Mouse (Mus musculus) left cerebral cortex, adult 2 months (tissue): ENCODE measurements around the gene Fam89a. TPM values are rescaled to one million over a fixed set of nuclear protein-coding genes. Genes with fewer than 3 reads are reported as not detected.

Source experiments
- DNase-seq, 2 experiments: peaks; one replicate each; pipeline ENCODE4 v3.0.0; 2021 to 2022; ENCODE audit warnings: low spot score in 2 of 2, mixed read lengths in 1 of 2; ENCODE audit errors: extremely low spot score in 1 of 2
- H3K27ac ChIP-seq: fragments of 200-600 bp; 2 replicates; pipeline ENCODE4 v1.8.1; 2022
- H3K4me3 ChIP-seq: fragments of 200-600 bp; 2 replicates; pipeline ENCODE4 v1.8.1; 2022
- CTCF ChIP-seq: fragments of 200-600 bp; IDR thresholded peaks from 2 replicates; pipeline ENCODE4 v1.8.1; 2022; ENCODE audit warnings: antibody characterized with exemption, mild to moderate bottlenecking, moderate library complexity
- intact Hi-C: fragments of 180-260 bp; cut with DNase I; formaldehyde crosslinking; loops from one replicate; pipeline ENCODE4 v1.15.1; 2025
- total RNA-seq, 2 experiments: library from RNA; stranded (reverse); gene quantifications; 2 replicates each; pipeline ENCODE4 v1.2.3; 2021

Gene Fam89a
- total RNA-seq, 2 experiments from 2014 or later = 0.77 to 0.87 TPM

DNA sequence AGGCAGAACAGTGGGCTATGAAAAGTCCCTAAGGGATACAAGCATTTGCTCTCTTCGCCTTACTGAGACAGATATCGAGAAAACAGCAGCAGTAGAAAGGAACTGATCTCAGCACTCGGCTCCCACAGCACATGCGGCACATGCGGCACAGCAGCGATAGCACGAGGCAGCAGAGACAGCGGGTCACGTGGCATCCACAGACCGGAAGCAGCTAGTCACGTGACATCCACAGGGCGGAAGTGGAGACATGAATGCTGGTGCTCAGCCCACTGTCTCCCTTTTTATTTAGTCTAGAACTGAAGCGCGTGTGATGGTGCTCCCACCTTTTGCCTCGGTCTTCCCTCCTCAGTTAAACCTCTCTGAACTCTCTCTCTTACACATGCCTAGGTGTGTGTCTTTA, 31.6 kb upstream of the Fam89a start:
- no peak for DNase-seq
- no peak overlapping the region for H3K4me3 ChIP-seq
- H3K27ac ChIP-seq = no peak overlapping the region
- intact Hi-C loops = no loop called here
- TF ChIP-seq CTCF = no peak

DNA sequence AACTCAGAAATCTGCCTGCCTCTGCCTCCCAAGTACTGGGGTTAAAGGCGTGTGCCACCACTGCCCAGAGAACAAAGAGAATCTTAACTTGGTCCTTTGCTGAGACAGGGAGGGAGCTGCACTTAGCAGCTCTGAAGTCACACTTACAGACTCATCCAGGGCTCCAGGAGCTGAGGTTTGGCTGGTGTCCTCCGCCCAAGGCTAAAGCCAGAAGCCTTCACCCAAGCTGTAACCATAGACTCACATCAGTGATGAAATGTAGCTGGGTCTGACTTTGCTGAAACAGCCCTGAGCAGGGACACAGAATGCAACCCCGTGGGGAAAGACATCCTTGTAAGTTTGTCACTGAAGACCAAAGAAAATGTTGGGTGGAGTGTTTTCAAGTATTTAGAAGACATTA, 30.8 kb upstream of the Fam89a start:
- Histone ChIP-seq H3K27ac (no peak overlapping the region), H3K4me3 (no peak overlapping the region)
- intact Hi-C loops = no loop called here
- no peak for DNase-seq
- no peak for TF ChIP-seq CTCF

DNA sequence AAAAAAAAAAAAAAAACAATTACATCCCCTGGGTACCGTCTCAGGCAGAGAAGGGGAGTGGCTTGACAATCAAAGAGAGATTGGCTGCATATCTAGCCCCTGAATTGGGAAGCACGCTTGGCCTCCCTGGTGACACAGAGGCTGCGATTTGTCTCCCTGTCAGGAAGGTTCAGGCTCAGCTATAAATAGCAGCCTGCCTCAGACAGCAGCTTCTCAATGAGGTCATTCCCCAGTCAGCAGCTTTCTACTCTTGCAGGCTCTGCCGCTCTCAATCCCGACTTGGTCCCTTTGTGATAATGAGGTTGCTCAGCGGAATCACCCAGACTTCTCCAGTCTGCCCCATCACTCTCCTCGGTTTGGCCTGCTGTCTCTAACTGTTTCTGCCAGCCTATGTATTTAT, 28.6 kb upstream of the Fam89a start:
- intact Hi-C loops = no loop called here
- Histone ChIP-seq H3K27ac (no peak overlapping the region), H3K4me3 (no peak overlapping the region)
- no peak for TF ChIP-seq CTCF
- no peak for DNase-seq

DNA sequence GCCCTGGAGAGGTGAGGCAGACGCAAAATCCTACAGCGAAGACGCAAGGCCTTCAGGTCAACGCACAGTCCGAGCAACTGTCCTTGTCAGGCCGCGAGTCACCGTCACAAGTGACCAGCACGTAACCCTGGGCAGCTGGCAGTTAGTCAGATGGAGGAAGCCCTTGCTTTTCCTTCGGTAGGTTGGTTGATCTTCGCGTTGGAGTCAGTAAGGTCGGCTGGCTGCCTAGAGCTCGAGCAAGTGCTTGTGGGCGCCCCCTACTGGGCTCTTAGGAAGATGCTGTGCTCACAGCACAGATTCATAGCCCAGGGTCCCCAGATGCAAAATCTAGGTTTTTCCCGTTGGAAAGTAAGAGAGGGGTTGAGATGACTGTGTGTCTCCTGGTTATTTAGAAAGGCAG, 24.1 kb upstream of the Fam89a start:
- peak; percentile 91 for TF ChIP-seq CTCF
- Histone ChIP-seq H3K4me3 (no peak overlapping the region), H3K27ac (no peak overlapping the region)
- intact Hi-C loops = loop anchor here (5.0 kb wide), 1 partner anchor 33 kb away; no protein-coding TSS in a partner anchor
- DNase-seq = peak; percentile 61 to 64

DNA sequence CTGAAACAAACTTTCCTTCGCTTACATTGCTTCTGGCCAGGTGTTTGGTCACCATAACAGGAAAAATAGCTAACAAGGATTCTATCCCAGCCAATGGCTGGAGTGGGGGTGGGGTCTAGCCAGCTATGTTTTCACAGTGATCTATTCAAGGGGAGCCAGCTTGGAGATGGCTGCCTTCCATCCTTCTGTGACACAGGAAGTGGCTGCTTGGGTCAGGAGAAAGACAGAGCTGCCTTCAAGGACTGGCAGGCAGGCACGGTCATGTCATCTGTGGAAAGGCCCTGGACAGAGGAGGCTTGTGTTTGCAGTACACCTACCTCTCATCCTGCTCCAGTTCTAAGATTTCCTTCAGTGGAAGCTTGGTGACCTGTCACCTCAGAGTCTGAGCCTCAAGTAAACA, 20.8 kb upstream of the Fam89a start:
- no peak overlapping the region for H3K27ac ChIP-seq
- intact Hi-C loops = no loop called here
- no peak for DNase-seq

DNA sequence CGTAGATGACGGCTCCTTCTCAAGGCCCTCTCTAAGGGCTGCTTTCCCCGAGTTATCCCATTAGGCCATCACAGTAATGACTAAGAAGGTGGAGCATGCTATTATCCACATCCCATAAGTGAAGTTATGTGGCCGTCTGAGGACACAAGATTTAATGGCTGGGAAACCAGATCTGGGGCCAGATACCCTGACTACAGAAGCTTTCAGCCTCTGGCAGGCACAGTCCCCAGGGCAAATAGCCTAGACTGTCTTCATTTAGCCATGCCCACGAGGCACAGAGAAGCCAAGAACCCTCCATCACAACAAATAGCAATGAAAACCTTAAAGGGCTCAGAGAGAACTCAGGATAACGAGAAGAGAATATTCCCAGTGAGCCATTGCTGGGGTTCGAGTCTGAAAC, 11.4 kb upstream of the Fam89a start:
- TF ChIP-seq CTCF = no peak
- Histone ChIP-seq H3K4me3 (no peak overlapping the region), H3K27ac (no peak overlapping the region)
- intact Hi-C loops = no loop called here
- DNase-seq = no peak

More for the DNA sequence above, 20.8 kb upstream of the Fam89a start:
- no peak overlapping the region for H3K4me3 ChIP-seq
- no peak for TF ChIP-seq CTCF

DNA sequence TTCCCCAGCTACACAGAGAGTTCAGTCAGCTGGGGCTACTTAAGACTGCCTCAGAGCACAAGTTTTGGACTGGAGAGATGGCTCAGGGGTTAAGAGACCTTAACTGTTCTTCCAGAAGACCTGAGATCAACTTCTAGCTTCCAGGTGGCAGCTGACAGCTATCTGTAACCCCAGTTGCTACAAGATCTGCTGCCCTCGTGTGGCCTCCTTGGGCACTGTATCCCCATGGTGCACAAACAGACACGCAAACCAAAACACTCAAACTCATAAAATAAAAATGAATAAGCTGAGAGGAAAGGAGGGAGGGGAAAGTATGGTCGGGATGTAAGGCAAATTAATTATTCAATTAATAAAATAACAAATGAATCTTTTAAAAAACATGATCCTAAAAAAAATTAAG, 6.9 kb upstream of the Fam89a start:
- no peak overlapping the region for H3K4me3 ChIP-seq
- intact Hi-C loops = loop anchor here (5.0 kb wide), 1 partner anchor 54 kb away; no protein-coding TSS in a partner anchor
- no peak for DNase-seq
- peak; percentile 44 for TF ChIP-seq CTCF
- H3K27ac ChIP-seq = no peak overlapping the region

DNA sequence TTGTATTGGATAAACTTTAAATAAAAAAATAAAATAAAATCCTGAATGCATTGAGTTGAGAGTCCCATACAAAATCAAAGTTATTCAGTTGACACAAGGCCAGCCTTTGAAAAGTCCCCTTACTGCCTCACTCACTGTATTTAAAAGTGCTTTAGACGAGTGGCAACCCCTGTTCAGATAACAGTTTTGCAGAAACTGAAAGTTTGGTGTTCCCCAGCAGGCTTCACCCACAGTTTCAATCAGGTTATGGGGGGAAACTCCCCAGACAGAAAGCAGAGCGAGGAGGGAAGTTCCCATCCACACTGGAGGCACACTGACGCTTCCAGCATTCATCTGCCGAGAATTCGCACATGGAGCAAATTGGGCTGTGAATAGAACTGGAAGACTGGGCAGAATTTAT, 5.0 kb upstream of the Fam89a start:
- Histone ChIP-seq H3K4me3 (no peak overlapping the region), H3K27ac (no peak overlapping the region)
- intact Hi-C loops = loop anchor here (5.0 kb wide), 1 partner anchor 56 kb away; no protein-coding TSS in a partner anchor
- no peak for TF ChIP-seq CTCF
- no peak for DNase-seq

DNA sequence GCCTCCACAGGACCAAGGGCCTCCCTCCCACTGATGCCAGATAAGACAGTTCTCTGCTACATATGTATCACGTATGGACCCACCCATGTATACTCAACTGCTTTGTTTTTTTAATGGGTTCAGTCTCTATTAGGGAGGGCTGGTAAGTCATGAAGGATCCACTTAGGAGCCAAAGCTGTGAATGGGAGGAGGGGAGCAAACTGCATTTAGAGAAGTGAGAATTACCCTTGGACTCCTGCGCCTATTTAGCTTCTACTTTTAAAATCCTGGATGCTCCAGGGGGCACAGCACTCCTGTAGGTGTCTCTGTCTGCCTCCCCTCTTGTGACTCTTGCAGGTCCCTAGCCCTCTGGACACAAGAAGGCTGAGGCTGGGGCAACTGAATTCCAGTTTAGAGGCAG, 4.5 kb upstream of the Fam89a start:
- H3K4me3 ChIP-seq = no peak overlapping the region
- TF ChIP-seq CTCF = no peak
- intact Hi-C loops = loop anchor here (5.0 kb wide), 1 partner anchor 56 kb away; no protein-coding TSS in a partner anchor
- no peak for DNase-seq
- no peak overlapping the region for H3K27ac ChIP-seq

DNA sequence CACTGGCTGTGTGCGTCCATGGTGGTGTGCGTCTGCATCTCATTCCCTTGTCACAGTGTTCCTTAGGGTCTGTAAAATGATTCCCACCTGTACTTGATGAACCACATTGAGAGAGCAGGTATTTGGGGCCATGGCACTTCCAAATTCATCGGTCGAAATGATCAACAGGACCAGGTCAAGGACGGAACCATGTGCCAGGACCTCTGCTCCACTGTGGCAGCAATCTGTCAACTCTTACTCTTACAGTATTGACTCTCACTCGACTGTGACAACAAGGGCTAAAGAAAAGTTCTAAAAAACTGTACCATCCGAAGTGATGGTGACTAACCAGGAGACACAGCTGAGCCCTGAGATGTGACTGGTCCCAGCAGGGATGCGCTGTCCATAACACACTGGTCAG, 3.8 kb upstream of the Fam89a start:
- TF ChIP-seq CTCF = no peak
- Histone ChIP-seq H3K27ac (no peak overlapping the region), H3K4me3 (no peak overlapping the region)
- no peak for DNase-seq
- intact Hi-C loops = loop anchor here (5.0 kb wide), 1 partner anchor 57 kb away; no protein-coding TSS in a partner anchor

DNA sequence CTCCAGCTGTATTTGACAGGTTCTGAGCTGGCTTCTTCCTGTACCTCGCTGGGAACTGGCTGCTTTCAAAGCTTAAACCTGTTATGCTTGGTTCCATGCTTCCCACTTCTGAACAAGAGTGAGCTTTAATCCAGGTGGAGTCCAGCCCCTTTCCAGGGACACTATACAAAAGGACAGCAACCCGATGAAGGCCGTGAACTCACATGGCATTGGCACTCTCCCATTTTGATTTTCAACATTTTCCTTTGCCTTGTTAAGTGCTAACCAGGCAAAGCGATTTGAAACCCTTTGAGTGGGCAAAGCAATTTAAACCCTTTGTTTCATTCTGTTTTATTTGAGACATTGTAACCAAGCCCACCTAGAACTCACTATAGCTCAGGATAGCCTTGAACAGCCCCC, 3.2 kb upstream of the Fam89a start:
- intact Hi-C loops = loop anchor here (5.0 kb wide), 1 partner anchor 58 kb away; no protein-coding TSS in a partner anchor
- TF ChIP-seq CTCF = no peak
- Histone ChIP-seq H3K27ac (no peak overlapping the region), H3K4me3 (no peak overlapping the region)
- no peak for DNase-seq

DNA sequence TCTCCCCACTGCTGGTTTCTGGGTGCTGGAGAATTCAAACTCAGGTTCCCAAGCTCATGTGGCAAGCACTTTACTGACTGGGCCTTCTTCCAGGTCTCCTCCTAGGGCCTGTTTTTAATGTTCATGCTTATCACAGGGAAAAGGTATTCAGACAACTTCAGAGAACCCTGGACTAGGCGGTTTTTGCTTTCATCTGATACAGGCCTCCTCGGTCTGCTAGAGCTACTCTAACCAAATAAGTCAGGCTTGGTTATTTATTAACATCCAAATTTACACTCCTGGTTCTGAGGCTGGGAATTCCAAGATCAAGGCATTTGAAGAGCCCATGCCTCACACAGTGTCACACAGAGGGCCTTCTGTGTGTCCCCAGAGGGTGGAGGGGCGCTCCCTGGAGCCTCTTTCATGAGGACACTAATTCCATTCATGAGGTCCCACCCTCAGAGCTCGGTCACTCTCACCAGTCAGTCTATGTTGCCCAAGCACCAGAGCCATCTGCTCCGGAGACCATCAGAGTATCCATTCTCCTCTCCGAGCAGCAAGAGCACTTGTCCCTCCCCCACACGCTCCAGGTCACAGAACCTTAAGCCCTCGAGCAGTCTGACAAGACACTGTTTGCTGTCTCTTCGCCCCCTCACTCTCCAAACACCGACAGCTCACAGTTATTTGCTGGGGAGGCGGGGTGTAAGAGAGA, 2.6 kb upstream of the Fam89a start:
- Histone ChIP-seq H3K27ac (no peak overlapping the region), H3K4me3 (no peak overlapping the region)
- DNase-seq = peak in 1 of 2 experiments; percentile 19
- intact Hi-C loops = no loop called here
- TF ChIP-seq CTCF = no peak

DNA sequence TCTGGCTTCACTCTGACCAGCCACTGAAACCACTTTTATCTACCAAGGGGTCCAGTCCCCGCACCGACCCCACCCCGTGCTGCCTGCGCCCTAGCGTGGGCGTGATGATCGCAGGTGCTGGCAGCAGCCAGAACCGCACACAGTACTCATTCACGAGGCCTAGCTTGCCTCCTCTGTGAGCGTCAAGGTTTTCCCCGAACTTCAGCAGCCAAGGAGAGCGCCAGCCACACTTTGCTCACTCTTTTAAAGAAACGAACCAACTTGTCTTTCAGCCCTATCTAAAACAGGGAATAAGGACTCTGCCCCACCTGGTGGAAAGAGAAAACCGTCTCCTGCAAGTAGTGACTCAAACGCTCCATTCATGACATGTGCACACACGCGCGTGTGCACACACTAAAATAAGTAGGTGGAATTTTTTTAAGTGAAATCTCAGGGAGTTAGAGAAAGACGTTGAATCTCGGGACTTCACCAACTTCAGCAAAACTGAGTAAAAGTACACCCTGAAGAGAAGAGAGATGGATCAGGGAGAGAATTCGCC, 762 bp upstream of the Fam89a start:
- intact Hi-C loops = no loop called here
- H3K27ac ChIP-seq = no peak overlapping the region
- no peak for TF ChIP-seq CTCF
- no peak for DNase-seq
- H3K4me3 ChIP-seq = no peak overlapping the region
